Mouse (Mus musculus): Measurements from ENCODE around the gene Fgf13. TPM values are rescaled to one million over a fixed set of nuclear protein-coding genes. Genes with fewer than 3 reads are reported as not detected.

Fgf13 gene
- 29.8 and 30.0 TPM in 2 replicates for polyA plus RNA-seq (2014; fragmentation: Nextera tagmentation; extraction: Ambion mirVana)

- no peak within 1 kb of the TSS for H3K27ac ChIP-seq (ENCODE audit: low read depth, low read length)
- H3K27me3 ChIP-seq (ENCODE audit: control insufficient read depth, insufficient read depth, low read length) = no peaks in the 10 kb centered on the region
- H3K4me3 ChIP-seq (ENCODE audit: low read depth, low read length) = peak within 1 kb of the TSS; percentile 43
- H3K4me1 ChIP-seq (ENCODE audit: control insufficient read depth, insufficient read depth, low read length) = no peaks in the 10 kb centered on the region
- H3K36me3 ChIP-seq (ENCODE audit: control insufficient read depth, insufficient read depth, low read length) = no peaks in the 10 kb centered on the region
- H3K4me2 ChIP-seq = peak within 1 kb of the TSS; percentile 60
- WGBS = 15% methylated on average over 32 of the region's 47 CpGs
- H3K9ac ChIP-seq (ENCODE audit: low read length) = peak within 1 kb of the TSS; percentile 69
- DNase-seq (ENCODE audit: low spot score, missing footprints) (peak; percentile 87), ATAC-seq (ENCODE audit: low FRiP score) (peak; percentile 50)
- H3K9me3 ChIP-seq (ENCODE audit: control insufficient read depth, low read length) = no peaks in the 10 kb centered on the region
Measured at GRCm38 (mm10) chrX:59567695-59568431, at the start of gene Fgf13. TSS of gene Fgf13 (minus strand) at chrX:59568071.

GRCm38 (mm10) chrX:59606535-59606934 lies 38.7 kb upstream of the Fgf13 start:
- Histone ChIP-seq H3K9me3 (ENCODE audit: control insufficient read depth, low read length) (no peaks in the 10 kb centered on the region), H3K36me3 (ENCODE audit: control insufficient read depth, insufficient read depth, low read length) (no peaks in the 10 kb centered on the region), H3K27ac (ENCODE audit: low read depth, low read length) (no peak overlapping the region), H3K4me3 (ENCODE audit: low read depth, low read length) (no peak overlapping the region), H3K4me2 (no peak overlapping the region), H3K27me3 (ENCODE audit: control insufficient read depth, insufficient read depth, low read length) (no peaks in the 10 kb centered on the region), H3K4me1 (ENCODE audit: control insufficient read depth, insufficient read depth, low read length) (no peaks in the 10 kb centered on the region), H3K9ac (ENCODE audit: low read length) (no peak overlapping the region)
- ATAC-seq (ENCODE audit: low FRiP score) = 0 out of 2 replicates have a peak, but pooled peaks have one; percentile 14
- WGBS = 88% methylated on average over 1 of the region's 1 CpGs
- no peak for DNase-seq (ENCODE audit: low spot score, missing footprints)

GRCm38 (mm10) chrX:59589050-59589449 lies 21.2 kb upstream of the Fgf13 start:
- no peak overlapping the region for H3K27ac ChIP-seq (ENCODE audit: low read depth, low read length)
- H3K4me2 ChIP-seq = no peak overlapping the region
- H3K9ac ChIP-seq (ENCODE audit: low read length) = no peak overlapping the region
- no peaks in the 10 kb centered on the region for H3K27me3 ChIP-seq (ENCODE audit: control insufficient read depth, insufficient read depth, low read length)
- H3K4me3 ChIP-seq (ENCODE audit: low read depth, low read length) = no peak overlapping the region
- no peaks in the 10 kb centered on the region for H3K4me1 ChIP-seq (ENCODE audit: control insufficient read depth, insufficient read depth, low read length)
- 42% methylated on average over 5 of the region's 5 CpGs for WGBS
- no peak for DNase-seq (ENCODE audit: low spot score, missing footprints)
- no peak for ATAC-seq (ENCODE audit: low FRiP score)
- H3K9me3 ChIP-seq (ENCODE audit: control insufficient read depth, low read length) = no peaks in the 10 kb centered on the region
- no peaks in the 10 kb centered on the region for H3K36me3 ChIP-seq (ENCODE audit: control insufficient read depth, insufficient read depth, low read length)

GRCm38 (mm10) chrX:59585508-59586186 lies 17.8 kb upstream of the Fgf13 start:
- Histone ChIP-seq H3K4me3 (ENCODE audit: low read depth, low read length) (no peak overlapping the region), H3K36me3 (ENCODE audit: control insufficient read depth, insufficient read depth, low read length) (no peaks in the 10 kb centered on the region), H3K4me2 (no peak overlapping the region), H3K27ac (ENCODE audit: low read depth, low read length) (no peak overlapping the region), H3K9me3 (ENCODE audit: control insufficient read depth, low read length) (no peaks in the 10 kb centered on the region), H3K4me1 (ENCODE audit: control insufficient read depth, insufficient read depth, low read length) (no peaks in the 10 kb centered on the region), H3K9ac (ENCODE audit: low read length) (no peak overlapping the region), H3K27me3 (ENCODE audit: control insufficient read depth, insufficient read depth, low read length) (no peaks in the 10 kb centered on the region)
- 85% methylated on average over 11 of the region's 11 CpGs for WGBS
- no peak for ATAC-seq (ENCODE audit: low FRiP score)
- no peak for DNase-seq (ENCODE audit: low spot score, missing footprints)

- Histone ChIP-seq H3K4me2 (no peak overlapping the region), H3K36me3 (ENCODE audit: control insufficient read depth, insufficient read depth, low read length) (no peaks in the 10 kb centered on the region), H3K4me3 (ENCODE audit: low read depth, low read length) (no peak overlapping the region), H3K4me1 (ENCODE audit: control insufficient read depth, insufficient read depth, low read length) (no peaks in the 10 kb centered on the region), H3K9me3 (ENCODE audit: control insufficient read depth, low read length) (no peaks in the 10 kb centered on the region), H3K9ac (ENCODE audit: low read length) (no peak overlapping the region), H3K27ac (ENCODE audit: low read depth, low read length) (no peak overlapping the region), H3K27me3 (ENCODE audit: control insufficient read depth, insufficient read depth, low read length) (no peaks in the 10 kb centered on the region)
- ATAC-seq (ENCODE audit: low FRiP score) (no peak), DNase-seq (ENCODE audit: low spot score, missing footprints) (no peak)
Measured at GRCm38 (mm10) chrX:59584034-59584433, 16.2 kb upstream of the Fgf13 start.

- Histone ChIP-seq H3K9ac (ENCODE audit: low read length) (peak overlapping the region; percentile 69), H3K9me3 (ENCODE audit: control insufficient read depth, low read length) (no peaks in the 10 kb centered on the region), H3K27ac (ENCODE audit: low read depth, low read length) (no peak overlapping the region), H3K36me3 (ENCODE audit: control insufficient read depth, insufficient read depth, low read length) (no peaks in the 10 kb centered on the region), H3K4me2 (peak overlapping the region; percentile 60), H3K4me1 (ENCODE audit: control insufficient read depth, insufficient read depth, low read length) (no peaks in the 10 kb centered on the region), H3K4me3 (ENCODE audit: low read depth, low read length) (peak overlapping the region; percentile 43), H3K27me3 (ENCODE audit: control insufficient read depth, insufficient read depth, low read length) (no peaks in the 10 kb centered on the region)
- peak; percentile 94 for DNase-seq (ENCODE audit: low spot score, missing footprints)
- ATAC-seq (ENCODE audit: low FRiP score) = peak; percentile 75
- 15% methylated on average over 69 of the region's 75 CpGs for WGBS
Measured at GRCm38 (mm10) chrX:59566826-59567694, 811 bp downstream of the Fgf13 start.

- no peaks in the 10 kb centered on the region for H3K9me3 ChIP-seq (ENCODE audit: control insufficient read depth, low read length)
- peak overlapping the region; percentile 69 for H3K9ac ChIP-seq (ENCODE audit: low read length)
- 17% methylated on average over 18 of the region's 18 CpGs for WGBS
- no peaks in the 10 kb centered on the region for H3K4me1 ChIP-seq (ENCODE audit: control insufficient read depth, insufficient read depth, low read length)
- DNase-seq (ENCODE audit: low spot score, missing footprints) (peak; percentile 88), ATAC-seq (ENCODE audit: low FRiP score) (peak; percentile 55)
- no peaks in the 10 kb centered on the region for H3K27me3 ChIP-seq (ENCODE audit: control insufficient read depth, insufficient read depth, low read length)
- H3K27ac ChIP-seq (ENCODE audit: low read depth, low read length) = no peak overlapping the region
- H3K4me2 ChIP-seq = peak overlapping the region; percentile 60
- no peaks in the 10 kb centered on the region for H3K36me3 ChIP-seq (ENCODE audit: control insufficient read depth, insufficient read depth, low read length)
- peak overlapping the region; percentile 43 for H3K4me3 ChIP-seq (ENCODE audit: low read depth, low read length)
Measured at GRCm38 (mm10) chrX:59566017-59566679, 1.7 kb downstream of the Fgf13 start.

- Histone ChIP-seq H3K9ac (ENCODE audit: low read length) (no peak overlapping the region), H3K27me3 (ENCODE audit: control insufficient read depth, insufficient read depth, low read length) (no peaks in the 10 kb centered on the region), H3K4me1 (ENCODE audit: control insufficient read depth, insufficient read depth, low read length) (no peaks in the 10 kb centered on the region), H3K4me2 (no peak overlapping the region), H3K27ac (ENCODE audit: low read depth, low read length) (no peak overlapping the region), H3K4me3 (ENCODE audit: low read depth, low read length) (no peak overlapping the region), H3K36me3 (ENCODE audit: control insufficient read depth, insufficient read depth, low read length) (no peaks in the 10 kb centered on the region), H3K9me3 (ENCODE audit: control insufficient read depth, low read length) (no peaks in the 10 kb centered on the region)
- 78% methylated on average over 2 of the region's 2 CpGs for WGBS
- ATAC-seq (ENCODE audit: low FRiP score) (no peak), DNase-seq (ENCODE audit: low spot score, missing footprints) (no peak)
Measured at GRCm38 (mm10) chrX:59547931-59548330, 19.9 kb downstream of the Fgf13 start.

Data from midbrain, embryonic 11.5 days (tissue).